8 mouse cellular contexts compared by ENCODE assay signal in the genomic region with DNA sequence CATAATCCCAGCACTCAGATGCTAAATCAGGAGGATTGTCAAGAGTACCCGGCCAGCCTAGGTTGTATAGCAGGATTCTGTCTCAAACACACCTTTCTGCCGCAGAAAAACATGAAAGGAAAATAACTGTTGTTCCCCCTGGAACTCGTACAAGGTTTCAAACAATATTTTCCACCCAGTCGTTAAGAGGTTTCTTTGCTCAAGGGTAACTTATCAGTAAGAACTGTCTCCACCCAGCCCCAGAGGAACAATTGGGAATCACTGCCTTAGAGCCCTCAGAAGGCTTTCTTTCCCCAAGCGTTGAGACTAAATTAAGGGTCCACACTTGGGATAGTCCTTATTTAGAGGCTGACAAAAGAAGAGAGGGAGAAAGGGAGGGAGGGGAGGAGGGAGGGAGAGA. TPM values are rescaled to one million over a fixed set of nuclear protein-coding genes. Genes with fewer than 3 reads are reported as not detected.
A peak's percentile ranks its signal among the peaks of the same experiment; 100 is the strongest.
DNase-seq lines count a peak whose midpoint lies in the region; ATAC-seq and TF ChIP-seq lines count a peak whose summit lies in the region.

No protein-coding gene starts in this region.

- peak overlapping the region; percentile 98 for H3K27ac ChIP-seq in ES-Bruce4 (ENCODE audit: insufficient read depth, low read length)
- H3K27ac ChIP-seq in heart, embryonic 15.5 days: peak overlapping the region; percentile 93
- H3K27ac ChIP-seq in midbrain, embryonic 10.5 days (replicated peaks): peak overlapping the region; percentile 96
- no peak overlapping the region for H3K27ac ChIP-seq in kidney, adult 2 months (ENCODE audit: insufficient read depth, low read depth, low read length)

- H3K9me3 ChIP-seq in ES-Bruce4 (replicated peaks; ENCODE audit: control insufficient read depth, insufficient read depth, low read length, poor library complexity, severe bottlenecking): peaks cover 45% of the 10 kb centered on the region
- H3K9me3 ChIP-seq in heart, embryonic 15.5 days (replicated peaks): no peaks in the 10 kb centered on the region
- H3K9me3 ChIP-seq in midbrain, embryonic 10.5 days (replicated peaks): no peaks in the 10 kb centered on the region; the same call in none of the 2 replicates

- H3K36me3 ChIP-seq in ES-Bruce4 (ENCODE audit: control insufficient read depth, insufficient read depth, low read length, poor library complexity, severe bottlenecking): no peaks in the 10 kb centered on the region
- no peaks in the 10 kb centered on the region for H3K36me3 ChIP-seq in heart, embryonic 15.5 days
- no peaks in the 10 kb centered on the region for H3K36me3 ChIP-seq in midbrain, embryonic 10.5 days
- no peaks in the 10 kb centered on the region for H3K36me3 ChIP-seq in kidney, adult 2 months (ENCODE audit: control insufficient read depth, insufficient read depth, low read length)

- H3K4me1 ChIP-seq in ES-Bruce4 (ENCODE audit: control insufficient read depth, insufficient read depth, low read length): peaks cover 5% of the 10 kb centered on the region
- H3K4me1 ChIP-seq in heart, embryonic 15.5 days (replicated peaks): peaks cover 48% of the 10 kb centered on the region
- H3K4me1 ChIP-seq in midbrain, embryonic 10.5 days: peaks cover 80% of the 10 kb centered on the region
- peaks cover 20% of the 10 kb centered on the region for H3K4me1 ChIP-seq in kidney, adult 2 months (ENCODE audit: control insufficient read depth, insufficient read depth, low read length)

- H3K9ac ChIP-seq in ES-Bruce4 (ENCODE audit: low read depth, poor library complexity, severe bottlenecking): no peak overlapping the region
- no peak overlapping the region for H3K9ac ChIP-seq in heart, embryonic 15.5 days

- H3K4me3 ChIP-seq in ES-Bruce4 (ENCODE audit: low read depth, low read length): no peak overlapping the region
- no peak overlapping the region for H3K4me3 ChIP-seq in heart, embryonic 15.5 days
- peak overlapping the region; percentile 37; the same call in 1 of the 2 replicates for H3K4me3 ChIP-seq in midbrain, embryonic 10.5 days
- H3K4me3 ChIP-seq in kidney, adult 2 months (ENCODE audit: insufficient read depth, low read depth, low read length): no peak overlapping the region

- TF ChIP-seq EP300 in ES-Bruce4 (IDR thresholded peaks at IDR 0.05; ENCODE audit: insufficient read depth, low read depth, low read length): no peak

- TF ChIP-seq POLR2A in ES-Bruce4 (IDR thresholded peaks at IDR 0.05; ENCODE audit: insufficient read depth, low read length): no peak
- no peak for TF ChIP-seq POLR2A in kidney, adult 2 months (IDR thresholded peaks at IDR 0.05; ENCODE audit: low read depth, low read length)

- no peak for TF ChIP-seq CTCF in ES-Bruce4 (IDR thresholded peaks at IDR 0.05; ENCODE audit: low read depth, low read length)
- TF ChIP-seq CTCF in kidney, adult 2 months (conservative IDR thresholded peaks at IDR 0.05; ENCODE audit: insufficient read depth, insufficient read length, low read depth, low read length): no peak

- H3K4me2 ChIP-seq in heart, embryonic 15.5 days: no peak overlapping the region

- DNase-seq in embryo, embryonic 10 days (ENCODE audit: low spot score): peak; percentile 20
- DNase-seq in embryo, embryonic 11 days: no peak
- DNase-seq in midbrain, embryonic 10.5 days (ENCODE audit: low spot score): no peak
- no peak for DNase-seq in frontal cortex, postnatal 36 days (ENCODE audit: low spot score in 2 of 2)
- DNase-seq in cerebellum, adult 11 months: no peak
- DNase-seq in kidney, adult 2 months: no peak

- 32% methylated on average over 5 of the region's 5 CpGs for WGBS in heart, embryonic 15.5 days
- WGBS in midbrain, embryonic 10.5 days: 29% methylated on average over 5 of the region's 5 CpGs
- 61% methylated on average over 5 of the region's 5 CpGs for WGBS in kidney, adult 2 months

- ATAC-seq in heart, embryonic 15.5 days (replicated peaks; ENCODE audit: insufficient number of reproducible peaks, insufficient read depth, low FRiP score, low read depth): no peak

- no peaks in the 10 kb centered on the region for H3K27me3 ChIP-seq in ES-Bruce4 (ENCODE audit: control insufficient read depth, insufficient read depth, low read length, poor library complexity, severe bottlenecking)
- no peaks in the 10 kb centered on the region for H3K27me3 ChIP-seq in heart, embryonic 15.5 days
- no peaks in the 10 kb centered on the region for H3K27me3 ChIP-seq in midbrain, embryonic 10.5 days (ENCODE audit: low read depth, poor library complexity, severe bottlenecking)
- H3K27me3 ChIP-seq in kidney, adult 2 months (replicated peaks; ENCODE audit: control insufficient read depth, insufficient read depth, low read length): no peaks in the 10 kb centered on the region

RNA-seq across cellular contexts. Expression of gene Atf7ip, which starts 34.4 kb away (rescaled TPM):
- 110 and 114 TPM in 2 replicates for polyA plus RNA-seq in ES-Bruce4 (2011; ENCODE audit: insufficient read depth, insufficient read length, low read depth, missing spikeins)
- 30.3 and 32.6 TPM in 2 replicates for polyA plus RNA-seq in heart, embryonic 15.5 days (2015; fragmentation: Nextera tagmentation; extraction: Ambion mirVana)
- 37.4 and 45.7 TPM in 2 replicates for polyA plus RNA-seq in midbrain, embryonic 10.5 days (2016; fragmentation: Nextera tagmentation; extraction: Ambion mirVana)
- 13.4 and 13.9 TPM in 2 replicates for polyA plus RNA-seq in kidney, adult 2 months (2012; rRNA removed)

RNA-seq across cellular contexts. Expression of gene E330021D16Rik, which starts 56.2 kb away (rescaled TPM):
- polyA plus RNA-seq in ES-Bruce4 (2011; ENCODE audit: insufficient read depth, insufficient read length, low read depth, missing spikeins): 0.36 TPM in 1 of 2 replicates, not detected in the other
- polyA plus RNA-seq in heart, embryonic 15.5 days (2015; fragmentation: Nextera tagmentation; extraction: Ambion mirVana): not detected in 2 replicates
- polyA plus RNA-seq in midbrain, embryonic 10.5 days (2016; fragmentation: Nextera tagmentation; extraction: Ambion mirVana): not detected in 2 replicates
- polyA plus RNA-seq in kidney, adult 2 months (2012; rRNA removed): 0.90 and 1.3 TPM in 2 replicates
